Mouse (Mus musculus) heart, postnatal 0 days (tissue): ENCODE data around the gene Cwh43.

ENCODE experiments used
- CTCF ChIP-seq: IDR thresholded peaks from 2 replicates; pipeline ENCODE4 v1.5.1; 2016; ENCODE audit warnings: antibody characterized with exemption, control low read depth, low read depth
- EP300 ChIP-seq: IDR thresholded peaks from 2 replicates; pipeline ENCODE4 v1.6.1; 2016; ENCODE audit warnings: antibody characterized with exemption, low read depth

DNA sequence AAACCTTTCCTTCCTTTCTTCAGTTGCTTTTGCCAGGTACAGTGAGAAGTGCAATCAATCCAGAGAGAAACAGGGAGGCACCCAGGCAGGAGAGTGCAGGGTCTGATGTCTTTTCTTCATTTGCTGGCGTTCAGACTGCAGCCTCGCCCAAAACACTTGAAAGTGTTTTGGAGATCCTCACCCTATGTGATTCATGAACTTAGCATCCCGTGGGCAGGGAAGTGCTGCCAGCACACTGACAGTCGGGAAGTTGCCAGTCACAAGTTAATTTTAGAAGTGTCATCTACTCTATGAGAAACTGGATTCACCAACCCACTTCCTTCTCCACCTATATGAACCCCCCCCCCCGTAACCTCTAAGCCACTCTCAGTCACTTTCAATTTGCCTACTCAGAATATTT lies 4.5 kb upstream of the Cwh43 start:
- TF ChIP-seq CTCF: no peak
- no peak for TF ChIP-seq EP300
